Mouse (Mus musculus): ENCODE data around the gene Cryba4. TPM values are rescaled to one million over a fixed set of nuclear protein-coding genes. Genes with fewer than 3 reads are reported as not detected.

The Cryba4 gene
- polyA plus RNA-seq, 1 experiment from 2014 or later, result 1.6 TPM

DNA sequence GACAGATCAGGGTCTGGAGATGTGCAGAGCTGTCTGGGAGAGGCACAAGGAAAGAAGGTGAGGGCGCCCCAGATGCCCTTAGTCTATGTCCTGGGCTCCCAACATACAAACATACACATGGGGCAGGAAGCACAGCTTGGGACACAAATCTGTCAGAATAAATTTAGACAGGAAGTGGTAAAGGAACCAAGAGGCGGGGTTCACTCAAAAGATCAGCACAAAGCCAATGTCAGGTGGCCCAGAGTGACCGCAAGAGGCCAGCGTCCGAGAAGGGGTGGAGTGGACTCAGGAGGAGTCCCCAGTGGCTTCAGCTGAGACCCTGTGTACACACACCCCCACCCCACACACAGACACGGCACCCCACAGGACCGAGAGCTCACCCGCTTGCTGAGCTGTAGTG is 32.1 kb downstream of the Cryba4 start:
- Histone ChIP-seq H3K4me2 (no peak overlapping the region), H3K9ac (no peak overlapping the region), H3K27me3 (peaks cover 7% of the 10 kb centered on the region; the same call in 1 of the 2 replicates), H3K27ac (no peak overlapping the region), H3K9me3 (no peaks in the 10 kb centered on the region), H3K4me3 (no peak overlapping the region), H3K4me1 (peaks cover 7% of the 10 kb centered on the region), H3K36me3 (no peaks in the 10 kb centered on the region; the same call in 1 of the 2 replicates)
- no peak for ATAC-seq (ENCODE audit: insufficient number of reproducible peaks, low FRiP score, low TSS enrichment, low read depth)
- WGBS, result 78% methylated on average over 8 of the region's 8 CpGs

DNA sequence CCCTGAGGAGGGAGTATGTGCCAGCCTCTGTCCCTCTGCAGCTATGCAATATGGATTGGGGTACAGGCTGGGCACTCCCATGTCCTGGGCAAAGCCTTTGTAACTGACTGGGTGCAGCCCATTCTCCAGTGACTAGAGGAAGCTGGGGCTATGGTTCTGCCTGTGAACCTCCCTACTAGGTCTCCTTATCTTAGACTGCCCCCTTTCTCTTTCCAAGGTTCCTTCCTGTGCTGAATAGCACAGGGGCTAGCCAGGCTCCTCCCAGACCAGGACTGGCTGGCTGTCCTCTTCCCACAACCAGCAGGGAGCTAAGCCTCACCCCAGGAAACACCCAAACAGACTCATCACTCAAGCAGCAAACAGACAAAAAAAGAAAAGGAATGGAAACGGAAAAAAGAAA is 32.9 kb downstream of the Cryba4 start:
- ATAC-seq (ENCODE audit: insufficient number of reproducible peaks, low FRiP score, low TSS enrichment, low read depth), result no peak
- H3K9ac ChIP-seq, result no peak overlapping the region
- H3K27me3 ChIP-seq, result peaks cover 7% of the 10 kb centered on the region; the same call in 1 of the 2 replicates
- H3K4me1 ChIP-seq, result peaks cover 15% of the 10 kb centered on the region
- WGBS, result 45% methylated on average over 1 of the region's 1 CpGs
- no peak overlapping the region for H3K4me2 ChIP-seq
- no peak overlapping the region for H3K27ac ChIP-seq
- H3K4me3 ChIP-seq, result no peak overlapping the region
- no peaks in the 10 kb centered on the region for H3K9me3 ChIP-seq
- no peaks in the 10 kb centered on the region; the same call in 1 of the 2 replicates for H3K36me3 ChIP-seq

DNA sequence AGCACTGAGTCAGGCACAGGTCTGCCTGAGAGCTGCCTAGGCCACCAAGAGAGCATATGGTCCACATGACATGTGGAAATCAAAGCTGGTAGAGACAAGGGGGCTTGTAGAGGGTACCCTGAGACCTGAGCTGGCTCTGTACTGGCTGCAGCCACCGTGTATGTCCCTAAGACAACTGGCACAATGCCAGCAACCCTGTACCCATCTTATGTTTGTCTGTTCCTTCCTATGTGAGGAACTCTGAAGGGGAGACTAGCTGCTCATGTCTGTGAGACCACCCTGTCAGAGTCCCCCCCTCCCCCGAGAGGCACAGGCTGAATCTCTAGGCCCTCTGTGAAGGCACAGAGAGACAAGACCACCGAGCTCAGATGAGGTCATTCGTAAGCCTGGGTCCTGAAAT is 33.6 kb downstream of the Cryba4 start:
- Histone ChIP-seq H3K4me1 (peaks cover 22% of the 10 kb centered on the region), H3K4me2 (no peak overlapping the region), H3K27ac (no peak overlapping the region), H3K4me3 (no peak overlapping the region), H3K27me3 (peaks cover 7% of the 10 kb centered on the region; the same call in 1 of the 2 replicates), H3K9ac (no peak overlapping the region), H3K36me3 (no peaks in the 10 kb centered on the region; the same call in 1 of the 2 replicates), H3K9me3 (no peaks in the 10 kb centered on the region)
- ATAC-seq (ENCODE audit: insufficient number of reproducible peaks, low FRiP score, low TSS enrichment, low read depth), result no peak
- WGBS, result 72% methylated on average over 4 of the region's 4 CpGs

DNA sequence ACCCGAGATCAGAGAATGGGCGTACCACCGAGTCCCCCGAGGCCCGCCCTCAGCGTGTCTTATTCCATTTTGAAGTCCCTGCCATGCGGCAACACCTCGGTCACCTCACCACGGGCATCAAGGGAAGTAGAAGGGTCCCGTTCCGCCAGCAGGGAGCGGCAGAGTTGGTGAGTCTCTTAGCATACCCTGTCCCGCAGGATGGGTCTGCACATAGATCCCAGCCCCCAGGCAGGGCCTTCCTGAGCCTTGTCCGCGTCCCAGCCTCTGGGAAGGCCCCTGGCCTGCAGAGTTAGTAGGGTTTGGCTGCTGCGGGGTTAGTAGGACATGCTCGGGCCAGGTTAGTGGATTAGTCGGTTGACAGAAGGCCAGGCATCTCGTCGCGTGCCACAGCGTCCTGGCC is 35.3 kb downstream of the Cryba4 start:
- H3K27me3 ChIP-seq, result peaks cover 7% of the 10 kb centered on the region; the same call in 1 of the 2 replicates
- H3K4me1 ChIP-seq, result peaks cover 27% of the 10 kb centered on the region
- H3K9me3 ChIP-seq, result no peaks in the 10 kb centered on the region
- H3K4me2 ChIP-seq, result no peak overlapping the region
- no peak overlapping the region for H3K27ac ChIP-seq
- H3K9ac ChIP-seq, result no peak overlapping the region
- H3K4me3 ChIP-seq, result no peak overlapping the region
- no peak for ATAC-seq (ENCODE audit: insufficient number of reproducible peaks, low FRiP score, low TSS enrichment, low read depth)
- WGBS, result 56% methylated on average over 22 of the region's 22 CpGs
- no peaks in the 10 kb centered on the region; the same call in 1 of the 2 replicates for H3K36me3 ChIP-seq

DNA sequence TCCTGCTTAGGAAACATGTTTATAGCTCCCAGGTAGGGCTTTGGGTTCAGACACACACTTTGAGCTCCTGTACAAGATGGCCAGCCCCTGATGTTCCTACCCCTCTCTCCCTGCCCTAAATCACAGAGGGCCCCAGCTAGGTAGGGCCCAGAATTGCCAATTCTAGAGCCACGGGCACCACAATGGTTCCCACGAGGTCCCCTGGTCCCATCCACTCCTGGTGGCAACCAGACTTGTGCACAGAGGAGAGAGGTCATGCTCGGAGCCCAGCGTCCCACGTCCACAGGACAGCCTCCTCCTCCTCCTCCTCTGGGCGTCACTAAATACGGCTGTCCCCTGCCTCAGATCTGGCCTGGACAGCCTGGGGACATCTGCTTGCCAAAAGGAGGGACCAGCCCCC is 36.0 kb downstream of the Cryba4 start:
- WGBS, result 77% methylated on average over 5 of the region's 7 CpGs
- Histone ChIP-seq H3K4me2 (no peak overlapping the region), H3K27ac (no peak overlapping the region; the same call in 1 of the 2 replicates)

DNA sequence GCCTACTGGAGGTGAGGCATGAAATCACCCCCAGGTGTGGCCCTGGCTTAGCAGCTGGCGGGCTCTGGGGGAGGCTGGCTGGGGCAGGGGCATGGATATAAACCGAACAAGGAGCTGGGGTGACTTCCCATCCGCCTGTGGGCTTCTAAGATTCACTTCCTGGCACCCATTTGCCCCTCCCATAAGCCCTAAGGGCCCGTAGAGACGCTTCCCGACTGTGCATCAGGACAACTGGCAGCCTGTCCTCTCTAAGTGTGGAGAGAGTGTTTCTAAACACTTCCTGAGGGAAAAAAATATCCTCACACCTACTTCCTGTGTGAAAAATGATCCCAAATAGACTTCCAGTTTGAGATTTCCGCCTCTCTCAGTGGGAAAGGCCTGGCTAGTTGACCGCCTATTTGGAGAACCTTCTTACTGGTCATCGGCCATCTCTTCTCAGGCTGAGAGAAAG is 36.5 kb downstream of the Cryba4 start:
- Histone ChIP-seq H3K27me3 (peaks cover 7% of the 10 kb centered on the region; the same call in 1 of the 2 replicates), H3K4me1 (peaks cover 27% of the 10 kb centered on the region), H3K9ac (no peak overlapping the region), H3K4me3 (peak overlapping the region; percentile 1; the same call in 1 of the 2 replicates), H3K9me3 (no peaks in the 10 kb centered on the region), H3K36me3 (no peaks in the 10 kb centered on the region; the same call in 1 of the 2 replicates), H3K27ac (peak overlapping the region; percentile 58), H3K4me2 (peak overlapping the region; percentile 20)
- 33% methylated on average over 9 of the region's 9 CpGs for WGBS
- ATAC-seq (ENCODE audit: insufficient number of reproducible peaks, low FRiP score, low TSS enrichment, low read depth), result no peak

More for the DNA sequence above, 36.0 kb downstream of the Cryba4 start:
- Histone ChIP-seq H3K9me3 (no peaks in the 10 kb centered on the region), H3K27me3 (peaks cover 7% of the 10 kb centered on the region; the same call in 1 of the 2 replicates), H3K9ac (no peak overlapping the region), H3K4me3 (no peak overlapping the region), H3K4me1 (peaks cover 27% of the 10 kb centered on the region), H3K36me3 (no peaks in the 10 kb centered on the region; the same call in 1 of the 2 replicates)
- ATAC-seq (ENCODE audit: insufficient number of reproducible peaks, low FRiP score, low TSS enrichment, low read depth), result no peak

DNA sequence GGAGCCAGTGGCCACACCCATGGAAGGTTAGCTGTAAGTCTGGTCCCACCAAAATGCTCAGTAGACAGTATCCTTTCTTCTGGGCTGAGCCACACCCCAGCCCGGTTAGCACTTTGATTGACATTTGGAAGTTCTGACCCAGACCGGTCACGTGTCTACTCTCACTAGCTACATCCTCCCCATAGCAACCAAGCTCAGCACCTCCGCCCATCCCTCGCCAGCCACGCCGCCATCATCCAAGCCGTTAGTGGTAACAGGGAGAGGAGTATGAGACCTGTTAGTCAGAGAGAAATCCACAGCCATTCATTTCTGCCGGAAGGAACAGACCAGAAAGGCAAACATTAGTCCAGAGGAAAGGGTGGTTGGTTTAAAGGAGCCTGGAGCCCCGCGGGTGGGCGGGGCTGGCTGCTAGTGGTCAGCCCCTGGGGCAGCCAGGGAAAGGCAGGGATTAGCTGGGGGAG is 37.0 kb downstream of the Cryba4 start:
- 25% methylated on average over 12 of the region's 12 CpGs for WGBS
- Histone ChIP-seq H3K4me1 (peaks cover 27% of the 10 kb centered on the region), H3K36me3 (no peaks in the 10 kb centered on the region; the same call in 1 of the 2 replicates), H3K4me2 (peak overlapping the region; percentile 20), H3K4me3 (0 out of 2 replicates have a peak overlapping the region, but pooled peaks have one; percentile 1), H3K27ac (peak overlapping the region; percentile 58), H3K9ac (no peak overlapping the region), H3K27me3 (peaks cover 7% of the 10 kb centered on the region; the same call in 1 of the 2 replicates), H3K9me3 (no peaks in the 10 kb centered on the region)
- no peak for ATAC-seq (ENCODE audit: insufficient number of reproducible peaks, low FRiP score, low TSS enrichment, low read depth)

DNA sequence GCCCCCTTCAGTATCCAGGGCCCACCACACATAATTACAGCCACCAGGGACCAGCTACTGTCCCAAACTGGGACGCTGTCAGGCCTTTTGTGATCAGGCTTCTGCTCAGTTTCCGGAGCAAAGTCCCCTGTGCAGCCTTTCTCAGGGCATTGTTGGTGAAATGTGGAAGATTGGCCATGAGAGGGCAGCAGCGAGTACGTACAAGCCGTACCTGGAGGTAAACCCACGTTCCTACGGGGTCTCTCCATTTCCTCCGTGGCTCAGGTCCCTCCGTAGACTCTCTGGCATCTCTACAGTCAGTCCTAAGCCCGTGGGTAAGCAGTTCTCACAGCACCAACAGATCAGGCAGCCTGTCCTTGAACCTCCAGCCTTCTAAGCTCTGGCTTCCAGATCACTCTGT is 37.9 kb downstream of the Cryba4 start:
- Histone ChIP-seq H3K4me2 (peak overlapping the region; percentile 15; the same call in 1 of the 2 replicates), H3K9me3 (no peaks in the 10 kb centered on the region), H3K36me3 (no peaks in the 10 kb centered on the region; the same call in 1 of the 2 replicates), H3K4me3 (no peak overlapping the region), H3K27me3 (peaks cover 7% of the 10 kb centered on the region; the same call in 1 of the 2 replicates), H3K27ac (no peak overlapping the region; the same call in 1 of the 2 replicates), H3K9ac (no peak overlapping the region), H3K4me1 (peaks cover 27% of the 10 kb centered on the region)
- ATAC-seq (ENCODE audit: insufficient number of reproducible peaks, low FRiP score, low TSS enrichment, low read depth), result no peak
- WGBS, result 3% methylated on average over 10 of the region's 10 CpGs

DNA sequence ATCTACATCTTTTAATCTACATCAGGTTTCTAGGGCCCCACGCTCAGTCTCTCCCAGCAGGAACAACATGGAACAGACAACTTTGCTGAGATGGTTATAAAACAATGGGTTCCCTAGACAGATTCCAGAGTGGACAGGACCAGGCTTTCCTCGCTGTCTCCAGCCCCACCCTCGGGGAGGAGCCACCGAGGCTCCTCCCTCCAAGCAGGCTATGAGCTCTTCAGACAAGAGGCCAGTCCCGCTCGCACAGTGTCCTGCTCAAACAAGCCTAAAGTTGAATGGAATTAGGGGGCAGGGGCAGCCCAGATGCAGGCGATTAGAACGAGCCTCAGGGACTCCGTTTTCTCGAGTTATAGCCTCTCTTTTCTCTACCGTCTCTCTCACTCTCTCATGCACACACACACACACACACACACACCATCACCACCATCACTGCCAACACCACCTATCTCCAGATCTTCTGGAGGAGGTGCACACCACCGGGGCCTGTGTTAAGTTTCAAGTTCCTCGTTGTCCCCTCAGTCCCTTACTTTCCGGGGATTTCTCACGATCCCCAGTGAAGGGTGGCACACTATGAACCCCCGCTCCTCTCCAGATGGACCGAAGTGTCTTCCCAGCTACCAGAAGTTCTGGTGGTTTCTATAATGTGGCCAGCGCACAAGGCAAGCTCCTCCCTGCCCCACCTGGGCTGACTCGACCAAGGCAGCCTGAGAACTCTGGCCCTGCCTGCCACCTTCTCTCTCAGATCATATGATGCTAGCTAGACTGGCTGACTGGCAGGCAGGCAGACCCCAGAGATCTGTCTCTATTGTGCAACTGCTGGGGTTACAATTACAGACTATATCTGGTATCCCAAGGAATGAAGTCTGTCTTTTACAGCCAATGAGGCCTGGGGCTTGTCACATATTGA is 38.7 kb downstream of the Cryba4 start:
- 38% methylated on average over 19 of the region's 19 CpGs for WGBS
- H3K36me3 ChIP-seq, result no peaks in the 10 kb centered on the region
- no peak for ATAC-seq (ENCODE audit: insufficient number of reproducible peaks, low FRiP score, low TSS enrichment, low read depth)
- no peak overlapping the region for H3K27ac ChIP-seq
- peaks cover 27% of the 10 kb centered on the region for H3K4me1 ChIP-seq
- no peak overlapping the region for H3K4me2 ChIP-seq
- peaks cover 5% of the 10 kb centered on the region; the same call in 1 of the 2 replicates for H3K27me3 ChIP-seq
- H3K9me3 ChIP-seq, result no peaks in the 10 kb centered on the region
- no peak overlapping the region for H3K9ac ChIP-seq
- H3K4me3 ChIP-seq, result no peak overlapping the region

DNA sequence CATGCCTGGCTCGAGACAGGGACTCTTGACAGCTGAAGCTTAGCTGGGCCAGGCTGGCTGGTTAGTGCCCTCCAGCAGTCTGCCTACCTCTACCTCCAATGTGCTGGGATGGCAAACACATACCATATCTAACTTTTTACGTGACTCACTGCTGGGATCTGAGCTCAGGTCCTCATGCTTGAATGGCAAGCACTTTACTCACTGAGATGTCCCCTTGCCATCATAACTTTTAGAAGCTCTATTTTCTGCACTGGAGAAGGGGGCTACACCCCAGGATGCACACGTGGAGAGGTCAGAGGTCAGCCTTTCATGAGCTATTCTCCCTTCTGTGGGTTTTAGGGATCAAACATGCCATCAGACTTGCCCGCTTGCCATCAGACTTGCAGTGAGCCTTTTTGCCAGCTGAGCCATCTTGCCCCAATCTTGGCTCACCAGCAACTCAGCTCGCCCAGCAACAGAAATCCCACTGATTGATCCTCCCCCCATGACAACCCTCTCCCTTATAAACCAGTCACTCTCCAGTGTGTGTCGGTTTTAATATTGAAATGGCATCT is 39.5 kb downstream of the Cryba4 start:
- WGBS, result 69% methylated on average over 6 of the region's 6 CpGs
- Histone ChIP-seq H3K9me3 (no peaks in the 10 kb centered on the region), H3K9ac (no peak overlapping the region), H3K27me3 (peaks cover 3% of the 10 kb centered on the region; the same call in 1 of the 2 replicates), H3K4me3 (no peak overlapping the region), H3K4me1 (peaks cover 27% of the 10 kb centered on the region), H3K4me2 (no peak overlapping the region), H3K36me3 (no peaks in the 10 kb centered on the region), H3K27ac (no peak overlapping the region)
- ATAC-seq (ENCODE audit: insufficient number of reproducible peaks, low FRiP score, low TSS enrichment, low read depth), result no peak

DNA sequence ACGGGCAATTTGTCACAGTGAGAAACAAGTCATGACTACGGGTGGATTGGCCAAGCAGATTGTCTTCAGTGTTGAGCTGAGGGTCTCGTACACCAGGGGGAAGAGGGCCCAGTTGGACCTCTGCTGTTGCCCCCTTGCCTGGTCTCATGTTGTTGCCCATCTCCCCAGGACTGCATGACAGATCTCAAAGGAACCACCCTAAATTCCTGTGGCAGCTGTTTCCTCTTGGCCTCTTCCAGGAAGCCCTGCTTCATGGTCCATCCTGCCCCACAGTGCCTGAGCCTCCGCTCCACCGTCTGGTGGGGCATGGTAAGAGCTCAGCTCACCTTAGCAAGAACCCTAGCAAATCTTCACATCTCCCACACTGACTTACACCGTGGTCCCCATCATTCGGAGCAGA is 40.4 kb downstream of the Cryba4 start:
- Histone ChIP-seq H3K27ac (no peak overlapping the region), H3K4me1 (peaks cover 28% of the 10 kb centered on the region), H3K36me3 (no peaks in the 10 kb centered on the region), H3K9ac (no peak overlapping the region), H3K27me3 (0 out of 2 replicates have a peak, but pooled peaks cover under 1% of the 10 kb centered on the region), H3K9me3 (no peaks in the 10 kb centered on the region), H3K4me2 (no peak overlapping the region), H3K4me3 (no peak overlapping the region)
- ATAC-seq (ENCODE audit: insufficient number of reproducible peaks, low FRiP score, low TSS enrichment, low read depth), result no peak
- 81% methylated on average over 7 of the region's 7 CpGs for WGBS
